Mouse (Mus musculus) neural tube, embryonic 14.5 days (tissue): ENCODE measurements at regions not wholly inside any gene's neighbourhood (a gene's known extent, or its start where the extent isn't known, plus 50 kb on each side); places are given as distances from the start of the nearest gene placed in this dataset.

ENCODE experiments used
- ATAC-seq: fragments of 200-750 bp; cut with Nextera tagmentation; 2 replicates; pipeline ENCODE4 v1.8.0; 2017; ENCODE audit warnings: low read depth, mild to moderate bottlenecking, moderate TSS enrichment, moderate library complexity
- H3K27ac ChIP-seq: fragments of 300-500 bp; sonication (generic); 2 replicates; pipeline ENCODE4 v1.5.1; 2014; ENCODE audit warnings: low read depth, mild to moderate bottlenecking, control low read depth, low read length, moderate library complexity, mixed read lengths
- H3K27me3 ChIP-seq: fragments of 300-500 bp; sonication (generic); 2 replicates; pipeline ENCODE4 v1.6.1; 2014; ENCODE audit warnings: low read length; ENCODE audit not compliant: control insufficient read depth, insufficient read depth
- H3K36me3 ChIP-seq: fragments of 300-500 bp; sonication (generic); 2 replicates; pipeline ENCODE4 v1.6.1; 2014; ENCODE audit warnings: low read length, mixed read lengths; ENCODE audit not compliant: control insufficient read depth, insufficient read depth
- H3K4me1 ChIP-seq: fragments of 300-500 bp; sonication (generic); 2 replicates; pipeline ENCODE4 v1.6.1; 2014; ENCODE audit warnings: low read length; ENCODE audit not compliant: control insufficient read depth, insufficient read depth
- H3K4me2 ChIP-seq: fragments of 300-500 bp; sonication (generic); 2 replicates; pipeline ENCODE4 v1.6.1; 2014; ENCODE audit warnings: mild to moderate bottlenecking, low read depth, low read length, control low read depth
- H3K4me3 ChIP-seq: fragments of 300-500 bp; sonication (generic); 2 replicates; pipeline ENCODE4 v1.5.1; 2014; ENCODE audit warnings: low read depth, low read length, control low read depth, mixed read lengths
- H3K9ac ChIP-seq: fragments of 300-500 bp; sonication (generic); replicated peaks from 2 replicates; pipeline ENCODE4 v1.6.1; 2014; ENCODE audit warnings: low read depth, mild to moderate bottlenecking, control low read depth, low read length, mixed read lengths
- H3K9me3 ChIP-seq: fragments of 300-500 bp; sonication (generic); 2 replicates; pipeline ENCODE4 v1.6.1; 2016; ENCODE audit warnings: low read length; ENCODE audit not compliant: control insufficient read depth
- WGBS: fragments of 180-500 bp; shearing (Covaris S2); extraction: QIAGEN DNeasy Blood & Tissue Kit; methylation state at CpG from one replicate; pipeline ENCODE4 v1.1.7; 2014; 5-methylcytosine and 5-hydroxymethylcytosine counted together

GRCm38 (mm10) chr1:130309746-130310145, 113.1 kb downstream of the Cd55b start:
- H3K27me3 ChIP-seq, result no peaks in the 10 kb centered on the region
- 73% methylated on average over 2 of the region's 2 CpGs for WGBS
- ATAC-seq, result no peak

GRCm38 (mm10) chr1:130301828-130302386, 120.9 kb downstream of the Cd55b start:
- Histone ChIP-seq H3K4me2 (no peak overlapping the region), H3K9ac (no peak overlapping the region), H3K4me3 (no peak overlapping the region), H3K27me3 (no peaks in the 10 kb centered on the region), H3K27ac (no peak overlapping the region), H3K36me3 (no peaks in the 10 kb centered on the region), H3K9me3 (no peaks in the 10 kb centered on the region), H3K4me1 (peaks cover 15% of the 10 kb centered on the region; the same call in 1 of the 2 replicates)
- 33% methylated on average over 11 of the region's 11 CpGs for WGBS
- ATAC-seq, result peak; percentile 53; the same call in 1 of the 2 replicates

More at GRCm38 (mm10) chr1:130309746-130310145, 113.1 kb downstream of the Cd55b start:
- H3K9ac ChIP-seq, result no peak overlapping the region
- no peaks in the 10 kb centered on the region for H3K9me3 ChIP-seq
- no peak overlapping the region for H3K4me2 ChIP-seq
- no peaks in the 10 kb centered on the region for H3K4me1 ChIP-seq
- no peak overlapping the region for H3K4me3 ChIP-seq
- H3K27ac ChIP-seq, result no peak overlapping the region
- no peaks in the 10 kb centered on the region for H3K36me3 ChIP-seq

- no peak overlapping the region; the same call in 1 of the 2 replicates for H3K9ac ChIP-seq
- H3K4me3 ChIP-seq, result no peak overlapping the region
- H3K4me1 ChIP-seq, result peaks cover 15% of the 10 kb centered on the region; the same call in 1 of the 2 replicates
- H3K36me3 ChIP-seq, result no peaks in the 10 kb centered on the region
- peak overlapping the region; percentile 56; the same call in 1 of the 2 replicates for H3K27ac ChIP-seq
- WGBS, result 4% methylated on average over 13 of the region's 13 CpGs
- no peaks in the 10 kb centered on the region for H3K27me3 ChIP-seq
- no peaks in the 10 kb centered on the region for H3K9me3 ChIP-seq
- peak; percentile 93 for ATAC-seq
- peak overlapping the region; percentile 36 for H3K4me2 ChIP-seq
Measured at GRCm38 (mm10) chr1:130300065-130300815, 122.6 kb downstream of the Cd55b start.

GRCm38 (mm10) chr1:130299641-130300040, 123.2 kb downstream of the Cd55b start:
- Histone ChIP-seq H3K9ac (no peak overlapping the region), H3K4me3 (no peak overlapping the region), H3K4me2 (peak overlapping the region; percentile 36; the same call in 1 of the 2 replicates), H3K9me3 (no peaks in the 10 kb centered on the region), H3K27ac (no peak overlapping the region), H3K27me3 (no peaks in the 10 kb centered on the region), H3K36me3 (no peaks in the 10 kb centered on the region), H3K4me1 (peaks cover 15% of the 10 kb centered on the region; the same call in 1 of the 2 replicates)
- WGBS, result 9% methylated on average over 4 of the region's 4 CpGs
- ATAC-seq, result no peak

- Histone ChIP-seq H3K27me3 (no peaks in the 10 kb centered on the region), H3K9ac (no peak overlapping the region), H3K9me3 (no peaks in the 10 kb centered on the region), H3K27ac (no peak overlapping the region), H3K4me1 (peaks cover 15% of the 10 kb centered on the region; the same call in 1 of the 2 replicates), H3K4me2 (no peak overlapping the region), H3K36me3 (no peaks in the 10 kb centered on the region), H3K4me3 (no peak overlapping the region)
- 60% methylated on average over 3 of the region's 3 CpGs for WGBS
- no peak for ATAC-seq
Measured at GRCm38 (mm10) chr1:130299069-130299468, 123.7 kb downstream of the Cd55b start.

GRCm38 (mm10) chr1:130298636-130299035, 124.2 kb downstream of the Cd55b start:
- H3K27me3 ChIP-seq, result no peaks in the 10 kb centered on the region
- H3K4me1 ChIP-seq, result peaks cover 15% of the 10 kb centered on the region; the same call in 1 of the 2 replicates
- no peak overlapping the region for H3K4me3 ChIP-seq
- H3K9me3 ChIP-seq, result no peaks in the 10 kb centered on the region
- no peak overlapping the region for H3K27ac ChIP-seq
- H3K9ac ChIP-seq, result no peak overlapping the region
- no peak overlapping the region for H3K4me2 ChIP-seq
- WGBS, result 86% methylated on average over 1 of the region's 1 CpGs
- no peak for ATAC-seq
- no peaks in the 10 kb centered on the region for H3K36me3 ChIP-seq

- H3K4me1 ChIP-seq, result peaks cover 15% of the 10 kb centered on the region; the same call in 1 of the 2 replicates
- no peak overlapping the region for H3K9ac ChIP-seq
- no peak overlapping the region for H3K27ac ChIP-seq
- no peaks in the 10 kb centered on the region for H3K36me3 ChIP-seq
- H3K9me3 ChIP-seq, result no peaks in the 10 kb centered on the region
- no peaks in the 10 kb centered on the region for H3K27me3 ChIP-seq
- H3K4me3 ChIP-seq, result no peak overlapping the region
- no peak overlapping the region for H3K4me2 ChIP-seq
- WGBS, result 67% methylated on average over 2 of the region's 2 CpGs
- ATAC-seq, result no peak
Measured at GRCm38 (mm10) chr1:130297471-130297870, 125.3 kb downstream of the Cd55b start.

GRCm38 (mm10) chr1:130285882-130286281, 136.9 kb downstream of the Cd55b start:
- no peaks in the 10 kb centered on the region for H3K9me3 ChIP-seq
- no peaks in the 10 kb centered on the region for H3K4me1 ChIP-seq
- no peak for ATAC-seq
- no peak overlapping the region for H3K4me3 ChIP-seq
- no peaks in the 10 kb centered on the region for H3K27me3 ChIP-seq
- no peak overlapping the region for H3K9ac ChIP-seq
- H3K27ac ChIP-seq, result no peak overlapping the region
- no peak overlapping the region for H3K4me2 ChIP-seq
- no peaks in the 10 kb centered on the region for H3K36me3 ChIP-seq
- WGBS, result 93% methylated on average over 6 of the region's 6 CpGs

GRCm38 (mm10) chr1:130282153-130282552, 140.7 kb downstream of the Cd55b start:
- H3K27me3 ChIP-seq, result no peaks in the 10 kb centered on the region
- no peak overlapping the region for H3K27ac ChIP-seq
- ATAC-seq, result no peak
- H3K4me1 ChIP-seq, result no peaks in the 10 kb centered on the region
- no peak overlapping the region for H3K4me2 ChIP-seq
- no peak overlapping the region for H3K9ac ChIP-seq
- WGBS, result 79% methylated on average over 3 of the region's 3 CpGs
- H3K36me3 ChIP-seq, result no peaks in the 10 kb centered on the region
- peaks cover 4% of the 10 kb centered on the region for H3K9me3 ChIP-seq
- H3K4me3 ChIP-seq, result no peak overlapping the region
